Mouse (Mus musculus): ENCODE data around the gene Creld1. TPM values are rescaled to one million over a fixed set of nuclear protein-coding genes. Genes with fewer than 3 reads are reported as not detected.

Gene Creld1
- polyA plus RNA-seq, 1 experiment from 2014 or later, result 58.0 TPM

GRCm38 (mm10) chr6:113472061-113472460 lies 11.0 kb upstream of the Creld1 start:
- Histone ChIP-seq H3K4me1 (peaks cover 11% of the 10 kb centered on the region), H3K4me2 (replicated peaks) (no peak overlapping the region), H3K9ac (no peak overlapping the region), H3K27ac (no peak overlapping the region), H3K36me3 (no peaks in the 10 kb centered on the region), H3K27me3 (replicated peaks) (peaks cover 26% of the 10 kb centered on the region), H3K9me3 (no peaks in the 10 kb centered on the region), H3K4me3 (no peak overlapping the region)
- WGBS, result 68% methylated on average over 10 of the region's 10 CpGs
- ATAC-seq (ENCODE audit: low FRiP score, low read depth), result no peak

- no peaks in the 10 kb centered on the region for H3K9me3 ChIP-seq
- no peak overlapping the region for H3K9ac ChIP-seq
- WGBS, result 82% methylated on average over 2 of the region's 2 CpGs
- H3K4me1 ChIP-seq, result peaks cover 11% of the 10 kb centered on the region
- H3K4me3 ChIP-seq, result no peak overlapping the region
- no peaks in the 10 kb centered on the region for H3K36me3 ChIP-seq
- peaks cover 26% of the 10 kb centered on the region for H3K27me3 ChIP-seq (replicated peaks)
- H3K4me2 ChIP-seq (replicated peaks), result no peak overlapping the region
- no peak for ATAC-seq (ENCODE audit: low FRiP score, low read depth)
- no peak overlapping the region for H3K27ac ChIP-seq
Observed at GRCm38 (mm10) chr6:113473246-113473645, 9.9 kb upstream of the Creld1 start.

GRCm38 (mm10) chr6:113473715-113474114 lies 9.4 kb upstream of the Creld1 start:
- no peak overlapping the region for H3K27ac ChIP-seq
- no peaks in the 10 kb centered on the region for H3K9me3 ChIP-seq
- no peak for ATAC-seq (ENCODE audit: low FRiP score, low read depth)
- no peak overlapping the region for H3K4me2 ChIP-seq (replicated peaks)
- H3K4me3 ChIP-seq, result no peak overlapping the region
- H3K4me1 ChIP-seq, result peaks cover 9% of the 10 kb centered on the region
- H3K36me3 ChIP-seq, result no peaks in the 10 kb centered on the region
- WGBS, result 92% methylated on average over 6 of the region's 6 CpGs
- H3K9ac ChIP-seq, result no peak overlapping the region
- H3K27me3 ChIP-seq (replicated peaks), result peaks cover 26% of the 10 kb centered on the region

GRCm38 (mm10) chr6:113477353-113477752 lies 5.7 kb upstream of the Creld1 start:
- no peak overlapping the region for H3K4me2 ChIP-seq (replicated peaks)
- no peak overlapping the region for H3K4me3 ChIP-seq
- ATAC-seq (ENCODE audit: low FRiP score, low read depth), result peak; percentile 45; the same call in 1 of the 2 replicates
- H3K9ac ChIP-seq, result no peak overlapping the region
- 41% methylated on average over 7 of the region's 7 CpGs for WGBS
- no peak overlapping the region for H3K27ac ChIP-seq
- H3K27me3 ChIP-seq (replicated peaks), result peaks cover 10% of the 10 kb centered on the region
- no peaks in the 10 kb centered on the region for H3K36me3 ChIP-seq
- no peaks in the 10 kb centered on the region for H3K9me3 ChIP-seq
- peaks cover 5% of the 10 kb centered on the region for H3K4me1 ChIP-seq

- H3K9ac ChIP-seq, result no peak overlapping the region
- no peak overlapping the region for H3K4me2 ChIP-seq (replicated peaks)
- ATAC-seq (ENCODE audit: low FRiP score, low read depth), result no peak
- no peaks in the 10 kb centered on the region for H3K36me3 ChIP-seq
- H3K9me3 ChIP-seq, result no peaks in the 10 kb centered on the region
- H3K4me1 ChIP-seq, result peaks cover 12% of the 10 kb centered on the region
- no peak overlapping the region for H3K4me3 ChIP-seq
- no peak overlapping the region for H3K27ac ChIP-seq
- 86% methylated on average over 10 of the region's 10 CpGs for WGBS
- H3K27me3 ChIP-seq (replicated peaks), result peaks cover 10% of the 10 kb centered on the region
Observed at GRCm38 (mm10) chr6:113478906-113479305, 4.2 kb upstream of the Creld1 start.

GRCm38 (mm10) chr6:113480555-113481373 lies 2.3 kb upstream of the Creld1 start:
- Histone ChIP-seq H3K9me3 (no peaks in the 10 kb centered on the region), H3K9ac (no peak overlapping the region), H3K4me2 (replicated peaks) (no peak overlapping the region), H3K36me3 (no peaks in the 10 kb centered on the region), H3K4me1 (peaks cover 21% of the 10 kb centered on the region), H3K27ac (no peak overlapping the region), H3K4me3 (no peak overlapping the region), H3K27me3 (replicated peaks) (peaks cover 7% of the 10 kb centered on the region; the same call in 1 of the 2 replicates)
- ATAC-seq (ENCODE audit: low FRiP score, low read depth), result no peak
- WGBS, result 65% methylated on average over 18 of the region's 18 CpGs

- under 1% methylated on average over 65 of the region's 65 CpGs for WGBS
- ATAC-seq (ENCODE audit: low FRiP score, low read depth), result peak; percentile 67
Observed at GRCm38 (mm10) chr6:113482477-113483099, 509 bp upstream of the Creld1 start.

GRCm38 (mm10) chr6:113483729-113484128 lies 632 bp downstream of the Creld1 start:
- Histone ChIP-seq H3K36me3 (peaks cover 9% of the 10 kb centered on the region), H3K4me1 (peaks cover 21% of the 10 kb centered on the region), H3K27ac (peak overlapping the region; percentile 75), H3K9me3 (no peaks in the 10 kb centered on the region), H3K4me2 (replicated peaks) (peak overlapping the region; percentile 66), H3K9ac (peak overlapping the region; percentile 77), H3K27me3 (replicated peaks) (peaks cover 7% of the 10 kb centered on the region; the same call in 1 of the 2 replicates), H3K4me3 (peak overlapping the region; percentile 63)
- WGBS, result 12% methylated on average over 10 of the region's 10 CpGs
- peak; percentile 55 for ATAC-seq (ENCODE audit: low FRiP score, low read depth)

More at GRCm38 (mm10) chr6:113482477-113483099, 509 bp upstream of the Creld1 start:
- Histone ChIP-seq H3K4me3 (peak overlapping the region; percentile 63), H3K4me2 (replicated peaks) (peak overlapping the region; percentile 66), H3K4me1 (peaks cover 21% of the 10 kb centered on the region), H3K27ac (peak overlapping the region; percentile 75), H3K36me3 (no peaks in the 10 kb centered on the region), H3K9ac (peak overlapping the region; percentile 77), H3K27me3 (replicated peaks) (peaks cover 7% of the 10 kb centered on the region; the same call in 1 of the 2 replicates), H3K9me3 (no peaks in the 10 kb centered on the region)

- no peak overlapping the region for H3K27ac ChIP-seq
- 48% methylated on average over 7 of the region's 7 CpGs for WGBS
- no peak overlapping the region for H3K4me3 ChIP-seq
- H3K4me2 ChIP-seq (replicated peaks), result 0 out of 2 replicates have a peak overlapping the region, but pooled peaks have one; percentile 5
- no peak overlapping the region for H3K9ac ChIP-seq
- peaks cover 39% of the 10 kb centered on the region for H3K36me3 ChIP-seq
- no peaks in the 10 kb centered on the region for H3K9me3 ChIP-seq
- H3K4me1 ChIP-seq, result peaks cover 18% of the 10 kb centered on the region
- no peak for ATAC-seq (ENCODE audit: low FRiP score, low read depth)
- no peaks in the 10 kb centered on the region for H3K27me3 ChIP-seq (replicated peaks)
Observed at GRCm38 (mm10) chr6:113487125-113487576, 4.1 kb downstream of the Creld1 start.

GRCm38 (mm10) chr6:113489410-113489809 lies 6.3 kb downstream of the Creld1 start:
- H3K36me3 ChIP-seq, result peaks cover 48% of the 10 kb centered on the region
- 93% methylated on average over 14 of the region's 14 CpGs for WGBS
- ATAC-seq (ENCODE audit: low FRiP score, low read depth), result no peak
- H3K4me1 ChIP-seq, result peaks cover 9% of the 10 kb centered on the region
- no peaks in the 10 kb centered on the region for H3K27me3 ChIP-seq (replicated peaks)
- H3K4me3 ChIP-seq, result no peak overlapping the region
- H3K27ac ChIP-seq, result no peak overlapping the region
- H3K4me2 ChIP-seq (replicated peaks), result no peak overlapping the region
- H3K9me3 ChIP-seq, result no peaks in the 10 kb centered on the region
- H3K9ac ChIP-seq, result no peak overlapping the region

- H3K9me3 ChIP-seq, result no peaks in the 10 kb centered on the region
- no peak overlapping the region for H3K4me3 ChIP-seq
- H3K36me3 ChIP-seq, result peaks cover 48% of the 10 kb centered on the region
- H3K9ac ChIP-seq, result no peak overlapping the region
- H3K4me1 ChIP-seq, result peaks cover 17% of the 10 kb centered on the region
- 83% methylated on average over 24 of the region's 24 CpGs for WGBS
- no peak overlapping the region for H3K4me2 ChIP-seq (replicated peaks)
- H3K27ac ChIP-seq, result no peak overlapping the region
- ATAC-seq (ENCODE audit: low FRiP score, low read depth), result no peak
- H3K27me3 ChIP-seq (replicated peaks), result peaks cover 11% of the 10 kb centered on the region
Observed at GRCm38 (mm10) chr6:113492101-113492864, 9.2 kb downstream of the Creld1 start.

Measured in neural tube, embryonic 12.5 days (tissue).